Mouse (Mus musculus) liver, adult 2 months (tissue): ENCODE measurements around the gene Adam10.

Experiments used
- CTCF ChIP-seq: fragments of 200-500 bp; IDR thresholded peaks from 2 replicates; pipeline ENCODE4 v1.5.1; 2011; ENCODE audit warnings: low read depth, low read length, control low read depth
- POLR2A ChIP-seq: fragments of 200-500 bp; IDR thresholded peaks from 2 replicates; pipeline ENCODE4 v1.6.1; 2011; ENCODE audit warnings: low read length, control low read depth; ENCODE audit not compliant: insufficient read depth; ENCODE audit errors: extremely low read depth

DNA sequence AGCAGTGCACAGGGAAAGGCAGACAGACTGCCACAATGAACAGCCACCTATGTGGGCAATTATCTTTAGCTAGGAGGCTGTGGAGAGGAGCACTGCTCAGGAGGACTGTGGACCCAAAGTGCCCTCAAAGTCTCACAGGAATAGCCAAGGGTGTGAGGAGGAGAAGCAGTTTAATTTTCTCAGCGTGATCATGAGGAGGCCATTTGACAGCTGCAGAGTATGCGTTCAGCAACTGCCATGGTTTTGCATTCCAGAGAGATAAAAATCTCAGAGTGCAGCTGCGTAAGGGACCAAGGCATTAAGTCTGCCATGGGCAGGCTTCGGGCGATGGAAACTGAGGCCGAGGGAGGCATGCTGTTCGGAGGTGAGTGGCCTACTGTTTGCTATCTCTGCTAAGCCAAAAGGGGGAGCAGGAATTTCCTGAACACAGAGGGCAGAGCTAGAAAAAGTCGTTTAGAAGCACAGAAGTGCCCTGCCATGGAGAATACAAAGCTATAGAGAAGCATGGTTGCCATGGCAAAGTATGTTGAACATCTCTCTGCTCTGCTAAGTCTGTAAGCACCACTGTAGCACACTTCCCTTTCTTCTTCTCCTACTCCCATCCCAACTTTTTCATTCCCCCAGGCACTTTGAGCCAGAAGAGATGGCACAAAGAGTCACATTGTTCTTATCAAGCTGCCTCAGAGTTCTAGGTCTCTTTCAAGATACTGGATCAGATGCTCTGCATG lies 122.0 kb downstream of the Adam10 start:
- TF ChIP-seq CTCF (no peak), POLR2A (no peak)
